Mouse (Mus musculus) embryonic facial prominence, embryonic 10.5 days (tissue): ENCODE results near the gene Pdzrn3. TPM values are rescaled to one million over a fixed set of nuclear protein-coding genes. Genes with fewer than 3 reads are reported as not detected.

Experiments used
- DNase-seq: peaks from one replicate; pipeline ENCODE4 v3.0.0-alpha.2; 2017; ENCODE audit warnings: low spot score
- H3K27ac ChIP-seq: fragments of 300-500 bp; sonication (generic); replicated peaks from 2 replicates; pipeline ENCODE4 v1.5.1; 2016; ENCODE audit warnings: mild to moderate bottlenecking
- H3K27me3 ChIP-seq: fragments of 300-500 bp; sonication (generic); replicated peaks from 2 replicates; pipeline ENCODE4 v1.6.1; 2016; ENCODE audit warnings: low read depth, mild to moderate bottlenecking; ENCODE audit not compliant: poor library complexity, severe bottlenecking
- H3K36me3 ChIP-seq: fragments of 300-500 bp; sonication (generic); replicated peaks from 2 replicates; pipeline ENCODE4 v1.6.1; 2016; ENCODE audit warnings: mild to moderate bottlenecking, moderate library complexity
- H3K4me1 ChIP-seq: fragments of 300-500 bp; sonication (generic); 2 replicates; pipeline ENCODE4 v1.6.1; 2016
- H3K4me3 ChIP-seq: fragments of 300-500 bp; sonication (generic); 2 replicates; pipeline ENCODE4 v1.5.1; 2016; ENCODE audit warnings: mild to moderate bottlenecking, moderate library complexity
- H3K9me3 ChIP-seq: fragments of 300-500 bp; sonication (generic); 2 replicates; pipeline ENCODE4 v1.6.1; 2016; ENCODE audit warnings: mild to moderate bottlenecking
- WGBS: fragments of 180-500 bp; shearing (Covaris S2); methylation state at CpG from one replicate; pipeline ENCODE4 v1.1.7; 2016; 5-methylcytosine and 5-hydroxymethylcytosine counted together
- polyA plus RNA-seq: library from polyadenylated mRNA; unstranded; fragments of >200 nt; fragmentation: Nextera tagmentation; extraction: Ambion mirVana; gene quantifications from 2 replicates; pipeline ENCODE4 v1.2.1, GENCODE M21; 2016

Pdzrn3 gene
- polyA plus RNA-seq, 1 experiment from 2014 or later: 8.9 TPM

- 87% methylated on average over 5 of the region's 5 CpGs for WGBS
- H3K36me3 ChIP-seq: peaks cover 24% of the 10 kb centered on the region
- no peak for DNase-seq
- H3K27ac ChIP-seq: no peak overlapping the region
- H3K9me3 ChIP-seq: no peaks in the 10 kb centered on the region
- H3K4me3 ChIP-seq: no peak overlapping the region
- no peaks in the 10 kb centered on the region for H3K27me3 ChIP-seq
- peaks cover 64% of the 10 kb centered on the region for H3K4me1 ChIP-seq
Measured at GRCm38 (mm10) chr6:101363904-101364303, 13.8 kb downstream of the Pdzrn3 start.

GRCm38 (mm10) chr6:101362728-101363127, 15.0 kb downstream of the Pdzrn3 start:
- Histone ChIP-seq H3K9me3 (no peaks in the 10 kb centered on the region), H3K36me3 (peaks cover 24% of the 10 kb centered on the region), H3K27ac (no peak overlapping the region), H3K27me3 (no peaks in the 10 kb centered on the region), H3K4me3 (no peak overlapping the region), H3K4me1 (peaks cover 58% of the 10 kb centered on the region)
- WGBS: 78% methylated on average over 5 of the region's 5 CpGs
- DNase-seq: no peak

GRCm38 (mm10) chr6:101362268-101362667, 15.4 kb downstream of the Pdzrn3 start:
- Histone ChIP-seq H3K4me1 (peaks cover 53% of the 10 kb centered on the region), H3K27ac (no peak overlapping the region), H3K4me3 (no peak overlapping the region), H3K36me3 (peaks cover 24% of the 10 kb centered on the region), H3K9me3 (no peaks in the 10 kb centered on the region), H3K27me3 (no peaks in the 10 kb centered on the region)
- WGBS: 61% methylated on average over 4 of the region's 4 CpGs
- DNase-seq: no peak

- Histone ChIP-seq H3K9me3 (no peaks in the 10 kb centered on the region), H3K36me3 (peaks cover 24% of the 10 kb centered on the region), H3K4me1 (peaks cover 49% of the 10 kb centered on the region), H3K27me3 (no peaks in the 10 kb centered on the region), H3K27ac (no peak overlapping the region), H3K4me3 (no peak overlapping the region)
- 77% methylated on average over 12 of the region's 12 CpGs for WGBS
- DNase-seq: no peak
Measured at GRCm38 (mm10) chr6:101360211-101360737, 17.4 kb downstream of the Pdzrn3 start.

GRCm38 (mm10) chr6:101359646-101360045, 18.1 kb downstream of the Pdzrn3 start:
- Histone ChIP-seq H3K27me3 (no peaks in the 10 kb centered on the region), H3K4me1 (peaks cover 54% of the 10 kb centered on the region), H3K27ac (no peak overlapping the region), H3K9me3 (no peaks in the 10 kb centered on the region), H3K4me3 (no peak overlapping the region), H3K36me3 (peaks cover 24% of the 10 kb centered on the region)
- 73% methylated on average over 4 of the region's 4 CpGs for WGBS
- DNase-seq: no peak

- peaks cover 59% of the 10 kb centered on the region for H3K4me1 ChIP-seq
- 56% methylated on average over 1 of the region's 1 CpGs for WGBS
Measured at GRCm38 (mm10) chr6:101354887-101355286, 22.8 kb downstream of the Pdzrn3 start.

GRCm38 (mm10) chr6:101354230-101354881, 23.3 kb downstream of the Pdzrn3 start:
- Histone ChIP-seq H3K36me3 (peaks cover 23% of the 10 kb centered on the region), H3K27ac (no peak overlapping the region), H3K4me3 (no peak overlapping the region), H3K9me3 (no peaks in the 10 kb centered on the region), H3K4me1 (peaks cover 58% of the 10 kb centered on the region), H3K27me3 (no peaks in the 10 kb centered on the region)
- no peak for DNase-seq
- 60% methylated on average over 8 of the region's 8 CpGs for WGBS

More at GRCm38 (mm10) chr6:101354887-101355286, 22.8 kb downstream of the Pdzrn3 start:
- no peak overlapping the region for H3K4me3 ChIP-seq
- no peaks in the 10 kb centered on the region for H3K9me3 ChIP-seq
- H3K36me3 ChIP-seq: peaks cover 29% of the 10 kb centered on the region
- H3K27me3 ChIP-seq: no peaks in the 10 kb centered on the region
- no peak for DNase-seq
- H3K27ac ChIP-seq: no peak overlapping the region

GRCm38 (mm10) chr6:101353701-101354100, 24.0 kb downstream of the Pdzrn3 start:
- peaks cover 58% of the 10 kb centered on the region for H3K4me1 ChIP-seq
- no peaks in the 10 kb centered on the region for H3K9me3 ChIP-seq
- no peak overlapping the region for H3K27ac ChIP-seq
- WGBS: 69% methylated on average over 7 of the region's 7 CpGs
- H3K36me3 ChIP-seq: peaks cover 21% of the 10 kb centered on the region
- H3K4me3 ChIP-seq: no peak overlapping the region
- DNase-seq: no peak
- no peaks in the 10 kb centered on the region for H3K27me3 ChIP-seq

- H3K27me3 ChIP-seq: no peaks in the 10 kb centered on the region
- H3K27ac ChIP-seq: no peak overlapping the region
- H3K9me3 ChIP-seq: no peaks in the 10 kb centered on the region
- 92% methylated on average over 10 of the region's 10 CpGs for WGBS
- peaks cover 21% of the 10 kb centered on the region for H3K36me3 ChIP-seq
- no peak overlapping the region for H3K4me3 ChIP-seq
- DNase-seq: no peak
- H3K4me1 ChIP-seq: peaks cover 58% of the 10 kb centered on the region
Measured at GRCm38 (mm10) chr6:101352626-101353025, 25.1 kb downstream of the Pdzrn3 start.

GRCm38 (mm10) chr6:101351100-101351499, 26.6 kb downstream of the Pdzrn3 start:
- Histone ChIP-seq H3K4me3 (no peak overlapping the region), H3K27ac (no peak overlapping the region), H3K27me3 (no peaks in the 10 kb centered on the region), H3K36me3 (peaks cover 21% of the 10 kb centered on the region), H3K4me1 (peaks cover 54% of the 10 kb centered on the region), H3K9me3 (no peaks in the 10 kb centered on the region)
- WGBS: 73% methylated on average over 1 of the region's 1 CpGs
- DNase-seq: no peak

GRCm38 (mm10) chr6:101350414-101350973, 27.2 kb downstream of the Pdzrn3 start:
- H3K27ac ChIP-seq: 0 out of 2 replicates have a peak overlapping the region, but pooled peaks have one; percentile 16
- peaks cover 54% of the 10 kb centered on the region for H3K4me1 ChIP-seq
- H3K9me3 ChIP-seq: no peaks in the 10 kb centered on the region
- H3K4me3 ChIP-seq: no peak overlapping the region
- H3K27me3 ChIP-seq: no peaks in the 10 kb centered on the region
- no peak for DNase-seq
- peaks cover 21% of the 10 kb centered on the region for H3K36me3 ChIP-seq
- 53% methylated on average over 7 of the region's 7 CpGs for WGBS

- no peaks in the 10 kb centered on the region for H3K9me3 ChIP-seq
- peaks cover 15% of the 10 kb centered on the region for H3K36me3 ChIP-seq
- no peaks in the 10 kb centered on the region for H3K27me3 ChIP-seq
- 88% methylated on average over 5 of the region's 5 CpGs for WGBS
- peaks cover 38% of the 10 kb centered on the region for H3K4me1 ChIP-seq
- H3K27ac ChIP-seq: no peak overlapping the region
- no peak for DNase-seq
- H3K4me3 ChIP-seq: no peak overlapping the region
Measured at GRCm38 (mm10) chr6:101348496-101348895, 29.2 kb downstream of the Pdzrn3 start.

- no peak overlapping the region for H3K4me3 ChIP-seq
- no peaks in the 10 kb centered on the region for H3K27me3 ChIP-seq
- no peaks in the 10 kb centered on the region for H3K36me3 ChIP-seq
- no peak overlapping the region for H3K27ac ChIP-seq
- DNase-seq: no peak
- WGBS: 89% methylated on average over 7 of the region's 7 CpGs
- peaks cover 18% of the 10 kb centered on the region for H3K4me1 ChIP-seq
- H3K9me3 ChIP-seq: no peaks in the 10 kb centered on the region
Measured at GRCm38 (mm10) chr6:101340051-101340450, 37.6 kb downstream of the Pdzrn3 start.
